Mouse (Mus musculus): ENCODE results near the gene Mrps15. TPM values are rescaled to one million over a fixed set of nuclear protein-coding genes. Genes with fewer than 3 reads are reported as not detected.

Gene Mrps15
- 62.6 and 83.8 TPM in 2 replicates for total RNA-seq (2017)

- ATAC-seq (replicated peaks; ENCODE audit: low read depth, poor library complexity, severe bottlenecking): peak; percentile 99
Observed at GRCm38 (mm10) chr4:126046851-126047585, at the start of gene Mrps15. Gene Mrps15, plus strand, starts transcription at chr4:126046925.

- no peak for ATAC-seq (replicated peaks; ENCODE audit: low read depth, poor library complexity, severe bottlenecking)
Observed at GRCm38 (mm10) chr4:125997826-125998225, 48.9 kb upstream of the Mrps15 start.

GRCm38 (mm10) chr4:126001311-126002199 lies 45.2 kb upstream of the Mrps15 start:
- ATAC-seq (replicated peaks; ENCODE audit: low read depth, poor library complexity, severe bottlenecking): no peak

GRCm38 (mm10) chr4:126017676-126018332 lies 28.9 kb upstream of the Mrps15 start:
- peak; percentile 53 for ATAC-seq (replicated peaks; ENCODE audit: low read depth, poor library complexity, severe bottlenecking)

GRCm38 (mm10) chr4:126018966-126019538 lies 27.7 kb upstream of the Mrps15 start:
- ATAC-seq (replicated peaks; ENCODE audit: low read depth, poor library complexity, severe bottlenecking): peak; percentile 64

GRCm38 (mm10) chr4:126024303-126024900 lies 22.3 kb upstream of the Mrps15 start, which contains the start of gene Csf3r:
Gene Csf3r, plus strand, starts transcription at chr4:126024550.
- peak; percentile 59 for ATAC-seq (replicated peaks; ENCODE audit: low read depth, poor library complexity, severe bottlenecking)

GRCm38 (mm10) chr4:126025801-126026200 lies 20.9 kb upstream of the Mrps15 start:
- no peak for ATAC-seq (replicated peaks; ENCODE audit: low read depth, poor library complexity, severe bottlenecking)

- ATAC-seq (replicated peaks; ENCODE audit: low read depth, poor library complexity, severe bottlenecking): peak; percentile 62
Observed at GRCm38 (mm10) chr4:126027980-126028379, 18.7 kb upstream of the Mrps15 start.

- ATAC-seq (replicated peaks; ENCODE audit: low read depth, poor library complexity, severe bottlenecking): no peak; the same call in 1 of the 2 replicates
Observed at GRCm38 (mm10) chr4:126029042-126029441, 17.7 kb upstream of the Mrps15 start.

- ATAC-seq (replicated peaks; ENCODE audit: low read depth, poor library complexity, severe bottlenecking): peak; percentile 37
Observed at GRCm38 (mm10) chr4:126030705-126031104, 16.0 kb upstream of the Mrps15 start.

- ATAC-seq (replicated peaks; ENCODE audit: low read depth, poor library complexity, severe bottlenecking): no peak
Observed at GRCm38 (mm10) chr4:126035413-126035812, 11.3 kb upstream of the Mrps15 start.

- ATAC-seq (replicated peaks; ENCODE audit: low read depth, poor library complexity, severe bottlenecking): no peak
Observed at GRCm38 (mm10) chr4:126051617-126052016, 4.9 kb downstream of the Mrps15 start.

- peak; percentile 17 for ATAC-seq (replicated peaks; ENCODE audit: low read depth, poor library complexity, severe bottlenecking)
Observed at GRCm38 (mm10) chr4:126057207-126058133, 10.7 kb downstream of the Mrps15 start.

GRCm38 (mm10) chr4:126058134-126058996 lies 11.6 kb downstream of the Mrps15 start, which contains the start of gene Oscp1:
Gene Oscp1, plus strand, starts transcription at chr4:126058565.
- ATAC-seq (replicated peaks; ENCODE audit: low read depth, poor library complexity, severe bottlenecking): peak; percentile 99

- ATAC-seq (replicated peaks; ENCODE audit: low read depth, poor library complexity, severe bottlenecking): no peak
Observed at GRCm38 (mm10) chr4:126058997-126059362, 12.3 kb downstream of the Mrps15 start.

- no peak for ATAC-seq (replicated peaks; ENCODE audit: low read depth, poor library complexity, severe bottlenecking)
Observed at GRCm38 (mm10) chr4:126062856-126063255, 16.1 kb downstream of the Mrps15 start.

GRCm38 (mm10) chr4:126065241-126065640 lies 18.5 kb downstream of the Mrps15 start:
- peak; percentile 69 for ATAC-seq (replicated peaks; ENCODE audit: low read depth, poor library complexity, severe bottlenecking)
